Mouse (Mus musculus) hindbrain, embryonic 11.5 days (tissue): Measurements from ENCODE around the gene Meltf. TPM values are rescaled to one million over a fixed set of nuclear protein-coding genes. Genes with fewer than 3 reads are reported as not detected.

Experiments
- ATAC-seq: fragments of 200-750 bp; cut with Nextera tagmentation; 2 replicates; pipeline ENCODE4 v1.8.0; 2017; ENCODE audit warnings: mild to moderate bottlenecking, moderate TSS enrichment, moderate library complexity; ENCODE audit not compliant: low FRiP score
- DNase-seq: peaks from one replicate; pipeline ENCODE4 v3.0.0-alpha.2; 2015; ENCODE audit warnings: low spot score
- H3K27ac ChIP-seq: fragments of 300-500 bp; sonication (generic); 2 replicates; pipeline ENCODE4 v1.5.1; 2014; ENCODE audit warnings: mild to moderate bottlenecking, low read depth, low read length
- H3K27me3 ChIP-seq: fragments of 300-500 bp; sonication (generic); 2 replicates; pipeline ENCODE4 v1.6.1; 2014; ENCODE audit warnings: mild to moderate bottlenecking, low read length, moderate library complexity, mixed read lengths; ENCODE audit not compliant: control insufficient read depth, insufficient read depth
- H3K36me3 ChIP-seq: fragments of 300-500 bp; sonication (generic); 2 replicates; pipeline ENCODE4 v1.6.1; 2014; ENCODE audit warnings: mild to moderate bottlenecking, low read length, moderate library complexity, mixed read lengths; ENCODE audit not compliant: control insufficient read depth, insufficient read depth
- H3K4me1 ChIP-seq: fragments of 300-500 bp; sonication (generic); replicated peaks from 2 replicates; pipeline ENCODE4 v1.6.1; 2014; ENCODE audit warnings: low read length, mixed read lengths; ENCODE audit not compliant: control insufficient read depth, insufficient read depth
- H3K4me2 ChIP-seq: fragments of 300-500 bp; sonication (generic); replicated peaks from 2 replicates; pipeline ENCODE4 v1.6.1; 2014; ENCODE audit warnings: mild to moderate bottlenecking, low read depth, low read length
- H3K4me3 ChIP-seq: fragments of 300-500 bp; sonication (generic); 2 replicates; pipeline ENCODE4 v1.5.1; 2014; ENCODE audit warnings: low read depth, low read length
- H3K9ac ChIP-seq: fragments of 300-500 bp; sonication (generic); 2 replicates; pipeline ENCODE4 v1.6.1; 2014; ENCODE audit warnings: low read depth, low read length
- H3K9me3 ChIP-seq: fragments of 300-500 bp; sonication (generic); 2 replicates; pipeline ENCODE4 v1.6.1; 2016; ENCODE audit warnings: low read length; ENCODE audit not compliant: control insufficient read depth
- whole genome bisulfite sequencing: fragments of 180-500 bp; shearing (Covaris S2); extraction: QIAGEN DNeasy Blood & Tissue Kit; methylation state at CpG from one replicate; pipeline ENCODE4 v1.1.7; 2014; 5-methylcytosine and 5-hydroxymethylcytosine counted together
- polyA plus RNA-seq: library from polyadenylated mRNA; unstranded; fragments of >200 nt; fragmentation: Nextera tagmentation; extraction: Ambion mirVana; gene quantifications from 2 replicates; pipeline ENCODE4 v1.2.1, GENCODE M21; 2014

Meltf gene
- polyA plus RNA-seq = not detected in 2 replicates

- Histone ChIP-seq H3K9me3 (no peaks in the 10 kb centered on the region), H3K4me3 (no peak within 1 kb of the TSS), H3K4me2 (no peak within 1 kb of the TSS; the same call in 1 of the 2 replicates), H3K27me3 (no peaks in the 10 kb centered on the region), H3K36me3 (no peaks in the 10 kb centered on the region), H3K4me1 (no peaks in the 10 kb centered on the region), H3K9ac (no peak within 1 kb of the TSS), H3K27ac (no peak within 1 kb of the TSS)
- DNase-seq = peak; percentile 82
- 27% methylated on average over 21 of the region's 21 CpGs for WGBS
- peak; percentile 59; the same call in 1 of the 2 replicates for ATAC-seq
Measured at GRCm38 (mm10) chr16:31878573-31879257, at the start of gene Meltf. Meltf (plus strand) TSS chr16:31878810.

- no peak for DNase-seq
- no peaks in the 10 kb centered on the region for H3K4me1 ChIP-seq
- no peak for ATAC-seq
Measured at GRCm38 (mm10) chr16:31830726-31831125, 47.9 kb upstream of the Meltf start.

GRCm38 (mm10) chr16:31832630-31833422 lies 45.8 kb upstream of the Meltf start:
- Histone ChIP-seq H3K9me3 (no peaks in the 10 kb centered on the region), H3K9ac (no peak overlapping the region), H3K4me3 (no peak overlapping the region), H3K27ac (no peak overlapping the region), H3K27me3 (no peaks in the 10 kb centered on the region), H3K4me2 (no peak overlapping the region), H3K4me1 (no peaks in the 10 kb centered on the region), H3K36me3 (no peaks in the 10 kb centered on the region)
- ATAC-seq (no peak), DNase-seq (no peak)
- 94% methylated on average over 10 of the region's 10 CpGs for WGBS

More at GRCm38 (mm10) chr16:31830726-31831125, 47.9 kb upstream of the Meltf start:
- no peaks in the 10 kb centered on the region for H3K36me3 ChIP-seq
- no peaks in the 10 kb centered on the region for H3K9me3 ChIP-seq
- no peak overlapping the region for H3K9ac ChIP-seq
- no peak overlapping the region for H3K4me3 ChIP-seq
- no peak overlapping the region for H3K4me2 ChIP-seq
- no peaks in the 10 kb centered on the region for H3K27me3 ChIP-seq
- no peak overlapping the region for H3K27ac ChIP-seq
- 92% methylated on average over 4 of the region's 4 CpGs for whole genome bisulfite sequencing

- Histone ChIP-seq H3K4me3 (no peak overlapping the region), H3K4me2 (no peak overlapping the region)
- no peak for ATAC-seq
Measured at GRCm38 (mm10) chr16:31834011-31834584, 44.5 kb upstream of the Meltf start.

GRCm38 (mm10) chr16:31834662-31835318 lies 43.8 kb upstream of the Meltf start:
- 79% methylated on average over 2 of the region's 2 CpGs for WGBS
- ATAC-seq = no peak
- Histone ChIP-seq H3K4me2 (no peak overlapping the region), H3K36me3 (no peaks in the 10 kb centered on the region), H3K4me1 (no peaks in the 10 kb centered on the region), H3K27me3 (no peaks in the 10 kb centered on the region), H3K9ac (no peak overlapping the region), H3K9me3 (no peaks in the 10 kb centered on the region), H3K27ac (no peak overlapping the region), H3K4me3 (no peak overlapping the region)
- DNase-seq = no peak

More at GRCm38 (mm10) chr16:31834011-31834584, 44.5 kb upstream of the Meltf start:
- Histone ChIP-seq H3K27ac (no peak overlapping the region), H3K4me1 (no peaks in the 10 kb centered on the region), H3K36me3 (no peaks in the 10 kb centered on the region), H3K27me3 (no peaks in the 10 kb centered on the region), H3K9ac (no peak overlapping the region), H3K9me3 (no peaks in the 10 kb centered on the region)
- WGBS = 77% methylated on average over 7 of the region's 7 CpGs
- no peak for DNase-seq

GRCm38 (mm10) chr16:31837362-31837761 lies 41.2 kb upstream of the Meltf start:
- H3K4me3 ChIP-seq = no peak overlapping the region
- H3K9ac ChIP-seq = no peak overlapping the region
- 89% methylated on average over 3 of the region's 3 CpGs for WGBS
- H3K27me3 ChIP-seq = no peaks in the 10 kb centered on the region
- no peaks in the 10 kb centered on the region for H3K36me3 ChIP-seq
- H3K27ac ChIP-seq = no peak overlapping the region
- ATAC-seq (no peak), DNase-seq (no peak)
- H3K4me1 ChIP-seq = no peaks in the 10 kb centered on the region
- H3K4me2 ChIP-seq = no peak overlapping the region
- no peaks in the 10 kb centered on the region for H3K9me3 ChIP-seq

- no peaks in the 10 kb centered on the region for H3K9me3 ChIP-seq
- no peaks in the 10 kb centered on the region for H3K36me3 ChIP-seq
- whole genome bisulfite sequencing = 91% methylated on average over 3 of the region's 3 CpGs
- no peaks in the 10 kb centered on the region for H3K4me1 ChIP-seq
- no peak for ATAC-seq
- DNase-seq = no peak
- H3K9ac ChIP-seq = no peak overlapping the region
- H3K27me3 ChIP-seq = no peaks in the 10 kb centered on the region
- no peak overlapping the region for H3K4me2 ChIP-seq
- H3K4me3 ChIP-seq = no peak overlapping the region
- H3K27ac ChIP-seq = no peak overlapping the region
Measured at GRCm38 (mm10) chr16:31844246-31844645, 34.4 kb upstream of the Meltf start.

- H3K4me2 ChIP-seq = no peak overlapping the region
Measured at GRCm38 (mm10) chr16:31846763-31847162, 31.8 kb upstream of the Meltf start.

More at GRCm38 (mm10) chr16:31846763-31847162, 31.8 kb upstream of the Meltf start:
- Histone ChIP-seq H3K9ac (no peak overlapping the region), H3K27me3 (no peaks in the 10 kb centered on the region), H3K27ac (no peak overlapping the region), H3K9me3 (no peaks in the 10 kb centered on the region), H3K4me3 (no peak overlapping the region), H3K4me1 (no peaks in the 10 kb centered on the region), H3K36me3 (no peaks in the 10 kb centered on the region)
- peak; percentile 25 for DNase-seq
- ATAC-seq = no peak
- 58% methylated on average over 10 of the region's 10 CpGs for WGBS
